Mouse (Mus musculus) neural tube, embryonic 11.5 days (tissue): ENCODE measurements at regions not wholly inside any gene's neighbourhood (a gene's known extent, or its start where the extent isn't known, plus 50 kb on each side); places are given as distances from the start of the nearest gene placed in this dataset.

Source experiments
- ATAC-seq: fragments of 200-750 bp; cut with Nextera tagmentation; 2 replicates; pipeline ENCODE4 v1.8.0; 2017; ENCODE audit warnings: moderate number of reproducible peaks, mild to moderate bottlenecking, moderate TSS enrichment, moderate library complexity; ENCODE audit not compliant: insufficient read depth, low FRiP score, low TSS enrichment
- DNase-seq: peaks from one replicate; pipeline ENCODE4 v3.0.0-alpha.2; 2015; ENCODE audit warnings: low spot score
- H3K27ac ChIP-seq: fragments of 300-500 bp; sonication (generic); 2 replicates; pipeline ENCODE4 v1.5.1; 2014; ENCODE audit warnings: low read depth, mild to moderate bottlenecking, low read length
- H3K27me3 ChIP-seq: fragments of 300-500 bp; sonication (generic); 2 replicates; pipeline ENCODE4 v1.6.1; 2014; ENCODE audit warnings: mild to moderate bottlenecking, low read length, mixed read lengths; ENCODE audit not compliant: control insufficient read depth, insufficient read depth
- H3K36me3 ChIP-seq: fragments of 300-500 bp; sonication (generic); 2 replicates; pipeline ENCODE4 v1.6.1; 2014; ENCODE audit warnings: mild to moderate bottlenecking, low read length, moderate library complexity, mixed read lengths; ENCODE audit not compliant: control insufficient read depth, insufficient read depth
- H3K4me1 ChIP-seq: fragments of 300-500 bp; sonication (generic); 2 replicates; pipeline ENCODE4 v1.6.1; 2014; ENCODE audit warnings: low read length, mixed read lengths; ENCODE audit not compliant: control insufficient read depth, insufficient read depth
- H3K4me2 ChIP-seq: fragments of 300-500 bp; sonication (generic); 2 replicates; pipeline ENCODE4 v1.6.1; 2014; ENCODE audit warnings: low read depth, mild to moderate bottlenecking, moderate library complexity
- H3K4me3 ChIP-seq: fragments of 300-500 bp; sonication (generic); 2 replicates; pipeline ENCODE4 v1.5.1; 2014; ENCODE audit warnings: low read depth, low read length
- H3K9ac ChIP-seq: fragments of 300-500 bp; sonication (generic); 2 replicates; pipeline ENCODE4 v1.6.1; 2014; ENCODE audit warnings: mild to moderate bottlenecking, low read length
- H3K9me3 ChIP-seq: fragments of 300-500 bp; sonication (generic); 2 replicates; pipeline ENCODE4 v1.6.1; 2016; ENCODE audit warnings: low read length; ENCODE audit not compliant: control insufficient read depth
- WGBS: fragments of 180-500 bp; shearing (Covaris S2); extraction: QIAGEN DNeasy Blood & Tissue Kit; methylation state at CpG from one replicate; pipeline ENCODE4 v1.1.7; 2014; 5-methylcytosine and 5-hydroxymethylcytosine counted together

- H3K4me3 ChIP-seq, result no peak overlapping the region
- DNase-seq, result no peak
- H3K27me3 ChIP-seq, result no peaks in the 10 kb centered on the region
- no peaks in the 10 kb centered on the region for H3K4me1 ChIP-seq
- H3K27ac ChIP-seq, result no peak overlapping the region
- H3K36me3 ChIP-seq, result no peaks in the 10 kb centered on the region
- WGBS, result 67% methylated on average over 15 of the region's 15 CpGs
- H3K9ac ChIP-seq, result no peak overlapping the region
- ATAC-seq, result no peak
- H3K9me3 ChIP-seq, result peaks cover 7% of the 10 kb centered on the region; the same call in 1 of the 2 replicates
- H3K4me2 ChIP-seq, result no peak overlapping the region
Measured at GRCm38 (mm10) chr8:89261163-89261812, 217.3 kb upstream of the Sall1 start.

- no peaks in the 10 kb centered on the region for H3K27me3 ChIP-seq
- no peak for DNase-seq
- WGBS, result 71% methylated on average over 5 of the region's 5 CpGs
Measured at GRCm38 (mm10) chr8:89259881-89260280, 215.9 kb upstream of the Sall1 start.

DNA sequence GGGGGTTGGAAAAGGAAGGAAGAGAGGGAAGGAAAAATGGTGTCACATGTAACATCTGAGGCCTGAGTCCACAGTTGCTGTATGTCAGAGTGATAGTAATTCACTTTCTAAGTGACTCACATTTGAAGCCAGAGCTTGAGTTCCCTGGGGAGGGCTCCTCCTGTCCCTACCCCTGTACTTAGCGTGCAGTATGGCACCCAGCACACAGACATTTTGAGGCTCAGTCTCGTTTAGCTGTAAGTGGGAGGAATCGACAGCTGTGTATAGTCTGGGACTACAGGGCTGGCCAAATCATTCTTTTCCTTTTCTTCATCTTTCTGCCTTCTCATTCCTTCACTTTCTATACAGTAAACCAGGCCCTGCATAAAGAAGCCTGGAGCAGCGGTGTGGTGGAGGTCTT is 202.4 kb upstream of the Sall1 start:
- peaks cover 7% of the 10 kb centered on the region; the same call in 1 of the 2 replicates for H3K4me1 ChIP-seq
- no peak overlapping the region for H3K4me2 ChIP-seq
- 0 out of 2 replicates have a peak, but pooled peaks cover 8% of the 10 kb centered on the region for H3K27me3 ChIP-seq
- H3K36me3 ChIP-seq, result no peaks in the 10 kb centered on the region
- no peaks in the 10 kb centered on the region for H3K9me3 ChIP-seq
- DNase-seq (no peak), ATAC-seq (no peak)
- H3K4me3 ChIP-seq, result no peak overlapping the region
- H3K27ac ChIP-seq, result no peak overlapping the region
- H3K9ac ChIP-seq, result no peak overlapping the region
- WGBS, result 81% methylated on average over 4 of the region's 4 CpGs

More at GRCm38 (mm10) chr8:89259881-89260280, 215.9 kb upstream of the Sall1 start:
- no peak overlapping the region for H3K27ac ChIP-seq
- no peaks in the 10 kb centered on the region for H3K9me3 ChIP-seq
- ATAC-seq, result no peak
- H3K36me3 ChIP-seq, result no peaks in the 10 kb centered on the region
- H3K9ac ChIP-seq, result no peak overlapping the region
- no peak overlapping the region for H3K4me3 ChIP-seq
- no peak overlapping the region for H3K4me2 ChIP-seq
- H3K4me1 ChIP-seq, result no peaks in the 10 kb centered on the region

GRCm38 (mm10) chr8:89245131-89245751 is 201.3 kb upstream of the Sall1 start:
- 17% methylated on average over 25 of the region's 25 CpGs for WGBS
- DNase-seq (peak; percentile 63), ATAC-seq (no peak)
- Histone ChIP-seq H3K27me3 (0 out of 2 replicates have a peak, but pooled peaks cover 8% of the 10 kb centered on the region), H3K4me3 (no peak overlapping the region), H3K9ac (peak overlapping the region; percentile 54), H3K9me3 (no peaks in the 10 kb centered on the region), H3K4me1 (peaks cover 7% of the 10 kb centered on the region; the same call in 1 of the 2 replicates), H3K36me3 (no peaks in the 10 kb centered on the region), H3K27ac (no peak overlapping the region; the same call in 1 of the 2 replicates), H3K4me2 (peak overlapping the region; percentile 32)

- H3K9me3 ChIP-seq, result no peaks in the 10 kb centered on the region
- DNase-seq, result no peak
- H3K4me2 ChIP-seq, result no peak overlapping the region
- no peak overlapping the region for H3K9ac ChIP-seq
- 0 out of 2 replicates have a peak, but pooled peaks cover 8% of the 10 kb centered on the region for H3K27me3 ChIP-seq
- WGBS, result 18% methylated on average over 5 of the region's 5 CpGs
- H3K4me1 ChIP-seq, result peaks cover 7% of the 10 kb centered on the region; the same call in 1 of the 2 replicates
- no peak overlapping the region for H3K4me3 ChIP-seq
- H3K36me3 ChIP-seq, result no peaks in the 10 kb centered on the region
- no peak for ATAC-seq
- H3K27ac ChIP-seq, result no peak overlapping the region
Measured at GRCm38 (mm10) chr8:89241686-89242085, 197.7 kb upstream of the Sall1 start.

GRCm38 (mm10) chr8:89239626-89240025 is 195.7 kb upstream of the Sall1 start:
- H3K27ac ChIP-seq, result no peak overlapping the region
- no peak overlapping the region for H3K9ac ChIP-seq
- no peaks in the 10 kb centered on the region for H3K36me3 ChIP-seq
- no peaks in the 10 kb centered on the region for H3K9me3 ChIP-seq
- H3K4me2 ChIP-seq, result no peak overlapping the region
- 80% methylated on average over 2 of the region's 2 CpGs for WGBS
- H3K4me1 ChIP-seq, result no peaks in the 10 kb centered on the region; the same call in 1 of the 2 replicates
- no peak overlapping the region for H3K4me3 ChIP-seq
- DNase-seq (no peak), ATAC-seq (no peak)
- 0 out of 2 replicates have a peak, but pooled peaks cover 4% of the 10 kb centered on the region for H3K27me3 ChIP-seq

GRCm38 (mm10) chr8:89234041-89234440 is 190.1 kb upstream of the Sall1 start:
- Histone ChIP-seq H3K9ac (no peak overlapping the region), H3K9me3 (no peaks in the 10 kb centered on the region), H3K4me2 (no peak overlapping the region), H3K4me1 (no peaks in the 10 kb centered on the region), H3K27me3 (no peaks in the 10 kb centered on the region), H3K36me3 (no peaks in the 10 kb centered on the region), H3K27ac (no peak overlapping the region), H3K4me3 (no peak overlapping the region)
- ATAC-seq (no peak), DNase-seq (no peak)

GRCm38 (mm10) chr8:89232318-89232717 is 188.4 kb upstream of the Sall1 start:
- no peaks in the 10 kb centered on the region for H3K9me3 ChIP-seq
- DNase-seq (no peak), ATAC-seq (no peak)
- 87% methylated on average over 1 of the region's 1 CpGs for WGBS
- H3K9ac ChIP-seq, result no peak overlapping the region
- H3K27me3 ChIP-seq, result no peaks in the 10 kb centered on the region
- no peaks in the 10 kb centered on the region for H3K36me3 ChIP-seq
- no peaks in the 10 kb centered on the region for H3K4me1 ChIP-seq
- H3K4me2 ChIP-seq, result no peak overlapping the region
- H3K4me3 ChIP-seq, result no peak overlapping the region
- no peak overlapping the region for H3K27ac ChIP-seq

GRCm38 (mm10) chr8:89229144-89229543 is 185.2 kb upstream of the Sall1 start:
- Histone ChIP-seq H3K4me2 (no peak overlapping the region), H3K9me3 (no peaks in the 10 kb centered on the region), H3K9ac (no peak overlapping the region), H3K4me1 (no peaks in the 10 kb centered on the region), H3K27me3 (no peaks in the 10 kb centered on the region), H3K4me3 (no peak overlapping the region), H3K36me3 (no peaks in the 10 kb centered on the region), H3K27ac (no peak overlapping the region)
- whole genome bisulfite sequencing, result 83% methylated on average over 3 of the region's 3 CpGs
- DNase-seq (no peak), ATAC-seq (no peak)
